Comparison of ENCODE assay signal across 11 mouse cellular contexts in the genomic region with DNA sequence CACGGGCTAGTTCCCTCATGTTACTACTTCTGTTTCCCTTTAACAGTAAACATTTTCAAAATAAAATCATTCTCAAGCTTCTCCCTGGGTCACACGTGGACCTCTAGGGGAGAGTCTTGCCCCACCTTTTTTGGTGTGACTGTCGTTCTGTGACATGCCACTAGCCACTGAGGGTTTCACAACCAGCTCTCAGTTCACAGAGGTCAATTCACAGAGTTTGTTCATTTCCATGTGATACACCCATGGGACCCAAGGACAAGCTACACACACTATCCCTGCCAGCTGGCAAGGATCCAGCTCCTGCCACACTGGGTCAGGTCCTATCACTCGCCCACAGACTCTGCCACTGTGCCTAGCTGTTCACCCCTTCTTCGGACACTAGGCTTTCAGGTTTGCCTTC. TPM values are rescaled to one million over a fixed set of nuclear protein-coding genes. Genes with fewer than 3 reads are reported as not detected.
DNase-seq lines count a peak whose midpoint lies in the region; ATAC-seq and TF ChIP-seq lines count a peak whose summit lies in the region.
"Had no signal": no experiment of that assay in that cellular context is flagged by ENCODE, and none has a peak within 500 bp of the region (broad histone marks: within the 10 kb centered on the region; RNA-seq: fewer than 3 reads in every experiment).

No protein-coding gene starts in this region.

- H3K9ac ChIP-seq in liver, embryonic 14.5 days (replicated peaks): no peak overlapping the region
- no peak overlapping the region for H3K9ac ChIP-seq in stomach, embryonic 16.5 days (ENCODE audit: low read length)
- H3K9ac ChIP-seq: heart, embryonic 13.5 days; lung, embryonic 14.5 days had no signal

- no peaks in the 10 kb centered on the region for H3K36me3 ChIP-seq in liver, embryonic 14.5 days (replicated peaks; ENCODE audit: control insufficient read depth, insufficient read depth, low read depth)
- no peaks in the 10 kb centered on the region for H3K36me3 ChIP-seq in stomach, embryonic 16.5 days (ENCODE audit: control insufficient read depth, insufficient read depth, low read length)

- H3K27ac ChIP-seq in gastrocnemius, adult 2 months: no peak overlapping the region
- no peak overlapping the region for H3K27ac ChIP-seq in liver, embryonic 14.5 days
- no peak overlapping the region for H3K27ac ChIP-seq in stomach, embryonic 16.5 days (ENCODE audit: low read length)
- H3K27ac ChIP-seq: heart, embryonic 13.5 days; layer of hippocampus, adult 2 months had no signal

- TF ChIP-seq EP300 in liver, embryonic 14.5 days (IDR thresholded peaks at IDR 0.05; ENCODE audit: low read depth): no peak

- peak; percentile 34 for DNase-seq in gastrocnemius, adult 2 months
- no peak for DNase-seq in gastrocnemius, adult 18-20 months (ENCODE audit: low spot score)
- peak; percentile 17 for DNase-seq in retina, postnatal 1 day
- no peak for DNase-seq in retina, embryonic 14.5 days (ENCODE audit: low spot score)
- DNase-seq in liver, embryonic 14.5 days (ENCODE audit: low read depth in 3 of 3, low spot score in 3 of 3): peak; percentile 22 to 35 (median 26)
- no peak for DNase-seq in spleen, adult 12 weeks (ENCODE audit: low spot score)
- no peak for DNase-seq in frontal cortex, postnatal 25 days (ENCODE audit: low spot score in 2 of 2)
- DNase-seq: lung, embryonic 14.5 days had no signal

- intact Hi-C loops in gastrocnemius, adult 2 months (cut with DNase I): no loop called here

- peak; percentile 68 for ATAC-seq in liver, embryonic 14.5 days (ENCODE audit: insufficient read depth)
- ATAC-seq in stomach, embryonic 16.5 days (ENCODE audit: insufficient read depth, low FRiP score): peak; percentile 69

- no peak overlapping the region for H3K4me2 ChIP-seq in liver, embryonic 14.5 days (ENCODE audit: low read depth)
- H3K4me2 ChIP-seq in stomach, embryonic 16.5 days (ENCODE audit: low read depth, low read length): no peak overlapping the region
- H3K4me2 ChIP-seq: heart, embryonic 13.5 days; lung, embryonic 14.5 days had no signal

- 30% methylated on average over 5 of the region's 5 CpGs for WGBS in liver, embryonic 14.5 days (ENCODE audit: insufficient replicate concordance)
- 66% methylated on average over 5 of the region's 5 CpGs for WGBS in stomach, embryonic 16.5 days

- H3K9me3 ChIP-seq in liver, embryonic 14.5 days (ENCODE audit: control insufficient read depth, low read length): no peaks in the 10 kb centered on the region
- H3K9me3 ChIP-seq in stomach, embryonic 16.5 days (replicated peaks; ENCODE audit: control insufficient read depth, low read length): no peaks in the 10 kb centered on the region
- H3K9me3 ChIP-seq: heart, embryonic 13.5 days had no signal

- no peaks in the 10 kb centered on the region; a peak in 1 of 4 replicates for H3K4me1 ChIP-seq in liver, embryonic 14.5 days (replicated peaks; ENCODE audit: control insufficient read depth in 2 of 2, insufficient read depth in 2 of 2, low read length in 1 of 2)
- no peaks in the 10 kb centered on the region for H3K4me1 ChIP-seq in stomach, embryonic 16.5 days (ENCODE audit: control insufficient read depth, insufficient read depth, low read length)

- no peaks in the 10 kb centered on the region for H3K27me3 ChIP-seq in liver, embryonic 14.5 days (ENCODE audit: control insufficient read depth, insufficient read depth, low read length)
- H3K27me3 ChIP-seq in stomach, embryonic 16.5 days (ENCODE audit: control insufficient read depth, insufficient read depth, low read length): no peaks in the 10 kb centered on the region
- H3K27me3 ChIP-seq: heart, embryonic 13.5 days had no signal

- H3K4me3 ChIP-seq in gastrocnemius, adult 2 months: no peak overlapping the region
- H3K4me3 ChIP-seq in liver, embryonic 14.5 days (ENCODE audit: insufficient read depth in 1 of 2, low read depth in 2 of 2, low read length in 2 of 2): no peak overlapping the region
- no peak overlapping the region for H3K4me3 ChIP-seq in stomach, embryonic 16.5 days (replicated peaks; ENCODE audit: low read length)
- H3K4me3 ChIP-seq: heart, embryonic 13.5 days; layer of hippocampus, adult 2 months had no signal

- TF ChIP-seq CTCF in gastrocnemius, adult 2 months (IDR thresholded peaks at IDR 0.05): no peak
- no peak for TF ChIP-seq CTCF in liver, embryonic 14.5 days (IDR thresholded peaks at IDR 0.05; ENCODE audit: low read depth)

RNA-seq across cellular contexts. Expression of gene Enpep, which starts 35.5 kb away (rescaled TPM):
- total RNA-seq in gastrocnemius, adult 2 months (2021): 1 to 10 TPM; 1.7 to 3.2 TPM
- 1 to 10 TPM; 2.3 TPM for total RNA-seq in gastrocnemius, adult 18-20 months (2021)
- 1.9 and 2.5 TPM in 2 replicates for polyA plus RNA-seq in liver, embryonic 14.5 days (2012; rRNA removed)
- 2.7 and 4.3 TPM in 2 replicates for polyA plus RNA-seq in liver, embryonic 14.5 days (2014; fragmentation: Nextera tagmentation; extraction: Ambion mirVana)
- 18.3 and 19.9 TPM in 2 replicates for polyA plus RNA-seq in stomach, embryonic 16.5 days (2015; fragmentation: Nextera tagmentation; extraction: Ambion mirVana)

Comparison
In these comparisons a context has a peak if more than half of its experiments do, and no peak if none do; other contexts are left out.
1. DNase-seq: peak in gastrocnemius, adult 2 months (single experiment), retina, postnatal 1 day (single experiment) and liver, embryonic 14.5 days (3 of 3); none in gastrocnemius, adult 18-20 months (single experiment), retina, embryonic 14.5 days (single experiment), spleen, adult 12 weeks (single experiment) and frontal cortex, postnatal 25 days (0 of 2).